Comparison of ENCODE assay signal across 8 mouse cellular contexts in the genomic region with DNA sequence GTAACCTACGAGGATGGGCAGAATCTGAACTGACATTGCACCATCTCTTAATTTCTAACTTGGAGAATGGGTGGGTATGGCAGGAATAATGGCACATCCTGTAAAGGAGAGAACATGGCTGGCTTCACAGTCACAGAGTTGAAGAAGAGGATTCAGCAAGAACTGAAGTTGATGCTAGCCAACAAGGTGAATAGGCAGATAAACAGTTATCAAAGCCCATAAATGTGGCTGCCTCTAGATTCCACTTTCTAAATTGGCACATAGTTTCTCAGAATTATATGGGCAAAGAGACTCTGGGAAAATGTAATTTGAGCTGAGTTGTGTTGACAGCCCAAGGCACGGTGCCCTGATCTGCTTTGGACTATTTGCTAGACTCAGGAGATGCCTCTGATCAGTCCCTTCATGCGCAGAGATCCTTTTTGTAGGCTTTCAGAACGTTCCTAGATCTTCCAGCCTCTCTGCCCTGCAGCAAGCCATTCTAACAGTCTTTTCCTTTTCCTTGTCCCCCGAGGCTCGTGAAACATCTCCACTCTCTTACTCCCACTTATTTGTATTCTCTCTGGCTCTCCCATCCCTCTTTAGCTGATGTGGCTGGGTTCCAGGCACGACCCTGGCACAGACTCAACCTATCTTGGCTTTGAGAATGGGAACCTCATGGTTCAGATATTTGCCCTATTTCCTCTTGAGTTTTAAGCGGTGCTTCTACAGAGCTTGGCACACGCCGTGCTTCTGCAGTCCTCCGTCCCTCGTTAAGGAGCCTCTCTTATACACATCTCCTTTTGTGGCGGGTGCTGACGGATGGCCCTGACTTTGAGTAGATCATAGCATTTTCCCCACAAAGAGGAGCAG.
A peak's percentile ranks its signal among the peaks of the same experiment; 100 is the strongest.
DNase-seq lines count a peak whose midpoint lies in the region; ATAC-seq lines count a peak whose summit lies in the region.

No protein-coding gene starts in this region.

- H3K4me1 ChIP-seq in limb, embryonic 13.5 days, result peaks cover 10% of the 10 kb centered on the region; the same call in 1 of the 2 replicates
- H3K4me1 ChIP-seq in limb, embryonic 10.5 days, result no peaks in the 10 kb centered on the region
- peaks cover 14% of the 10 kb centered on the region for H3K4me1 ChIP-seq in heart, embryonic 15.5 days (replicated peaks)
- H3K4me1 ChIP-seq in midbrain, embryonic 15.5 days, result 0 out of 2 replicates have a peak, but pooled peaks cover 3% of the 10 kb centered on the region

- H3K9me3 ChIP-seq in limb, embryonic 13.5 days, result no peaks in the 10 kb centered on the region
- no peaks in the 10 kb centered on the region for H3K9me3 ChIP-seq in limb, embryonic 10.5 days (replicated peaks)
- H3K9me3 ChIP-seq in heart, embryonic 15.5 days (replicated peaks), result no peaks in the 10 kb centered on the region
- H3K9me3 ChIP-seq in midbrain, embryonic 15.5 days, result no peaks in the 10 kb centered on the region

- 0 out of 2 replicates have a peak overlapping the region, but pooled peaks have one; percentile 11 for H3K4me2 ChIP-seq in limb, embryonic 13.5 days (replicated peaks)
- H3K4me2 ChIP-seq in heart, embryonic 15.5 days, result peak overlapping the region; percentile 46
- H3K4me2 ChIP-seq in midbrain, embryonic 15.5 days, result peak overlapping the region; percentile 4; the same call in 1 of the 2 replicates

- H3K27me3 ChIP-seq in limb, embryonic 13.5 days, result no peaks in the 10 kb centered on the region
- H3K27me3 ChIP-seq in limb, embryonic 10.5 days (ENCODE audit: low read depth, poor library complexity, severe bottlenecking), result no peaks in the 10 kb centered on the region
- no peaks in the 10 kb centered on the region for H3K27me3 ChIP-seq in heart, embryonic 15.5 days
- no peaks in the 10 kb centered on the region for H3K27me3 ChIP-seq in midbrain, embryonic 15.5 days (replicated peaks)

- no peaks in the 10 kb centered on the region for H3K36me3 ChIP-seq in limb, embryonic 13.5 days
- no peaks in the 10 kb centered on the region for H3K36me3 ChIP-seq in limb, embryonic 10.5 days
- no peaks in the 10 kb centered on the region for H3K36me3 ChIP-seq in heart, embryonic 15.5 days
- no peaks in the 10 kb centered on the region for H3K36me3 ChIP-seq in midbrain, embryonic 15.5 days (replicated peaks)

- 55% methylated on average over 14 of the region's 14 CpGs for WGBS in limb, embryonic 13.5 days
- 81% methylated on average over 14 of the region's 14 CpGs for WGBS in limb, embryonic 10.5 days
- 30% methylated on average over 14 of the region's 14 CpGs for WGBS in heart, embryonic 15.5 days
- 60% methylated on average over 14 of the region's 14 CpGs for WGBS in midbrain, embryonic 15.5 days

- no peak overlapping the region for H3K9ac ChIP-seq in limb, embryonic 13.5 days
- H3K9ac ChIP-seq in heart, embryonic 15.5 days, result no peak overlapping the region
- no peak overlapping the region for H3K9ac ChIP-seq in midbrain, embryonic 15.5 days

- ATAC-seq in limb, embryonic 13.5 days (ENCODE audit: low FRiP score, low read depth), result peak; percentile 80; the same call in 1 of the 2 replicates
- ATAC-seq in heart, embryonic 15.5 days (replicated peaks; ENCODE audit: insufficient number of reproducible peaks, insufficient read depth, low FRiP score, low read depth), result peak; percentile 70
- ATAC-seq in midbrain, embryonic 15.5 days (replicated peaks), result peak; percentile 88

- H3K27ac ChIP-seq in limb, embryonic 13.5 days, result no peak overlapping the region
- no peak overlapping the region for H3K27ac ChIP-seq in limb, embryonic 10.5 days
- peak overlapping the region; percentile 10; the same call in 1 of the 2 replicates for H3K27ac ChIP-seq in heart, embryonic 15.5 days
- H3K27ac ChIP-seq in midbrain, embryonic 15.5 days, result peak overlapping the region; percentile 60

- DNase-seq in limb, embryonic 10.5 days (ENCODE audit: low spot score), result no peak
- peak; percentile 88 for DNase-seq in fibroblast of lung, adult 2 months (ENCODE audit: low read depth)
- peak; percentile 43 for DNase-seq in layer of hippocampus, adult 9-11 months
- peak; percentile 61 to 65 for DNase-seq in urinary bladder, postnatal 4 days (ENCODE audit: low spot score in 2 of 2)
- no peak for DNase-seq in yolk sac, embryonic 10.5 days (ENCODE audit: low spot score)

- no peak overlapping the region for H3K4me3 ChIP-seq in limb, embryonic 13.5 days
- no peak overlapping the region for H3K4me3 ChIP-seq in limb, embryonic 10.5 days
- peak overlapping the region; percentile 14; the same call in 1 of the 2 replicates for H3K4me3 ChIP-seq in heart, embryonic 15.5 days
- H3K4me3 ChIP-seq in midbrain, embryonic 15.5 days, result no peak overlapping the region

Comparison
In these comparisons a context has a peak if more than half of its experiments do, and no peak if none do; other contexts are left out.
1. H3K27ac ChIP-seq: peak in heart, embryonic 15.5 days (single experiment) and midbrain, embryonic 15.5 days (single experiment); none in limb, embryonic 13.5 days (single experiment) and limb, embryonic 10.5 days (single experiment).
2. DNase-seq: peak in fibroblast of lung, adult 2 months (single experiment), layer of hippocampus, adult 9-11 months (single experiment) and urinary bladder, postnatal 4 days (2 of 2); none in limb, embryonic 10.5 days (single experiment) and yolk sac, embryonic 10.5 days (single experiment).
3. Peak in every context shown above with its lines, with median percentiles within 50 percentile points of each other: ATAC-seq and H3K4me2 ChIP-seq.